Mouse (Mus musculus) hindbrain, postnatal 0 days (tissue): ENCODE data around the gene Mpdu1. TPM values are rescaled to one million over a fixed set of nuclear protein-coding genes. Genes with fewer than 3 reads are reported as not detected.

ENCODE experiments used
- ATAC-seq: fragments of 200-750 bp; cut with Nextera tagmentation; 2 replicates; pipeline ENCODE4 v1.8.0; 2017; ENCODE audit warnings: mild to moderate bottlenecking, moderate TSS enrichment, moderate library complexity
- DNase-seq: peaks from one replicate; pipeline ENCODE4 v3.0.0-alpha.2; 2015; ENCODE audit warnings: low spot score
- H3K27ac ChIP-seq: fragments of 300-500 bp; sonication (generic); 2 replicates; pipeline ENCODE4 v1.5.1; 2014; ENCODE audit warnings: mild to moderate bottlenecking
- H3K27me3 ChIP-seq: fragments of 300-500 bp; sonication (generic); 2 replicates; pipeline ENCODE4 v1.6.1; 2014; ENCODE audit warnings: low read length, mixed read lengths; ENCODE audit not compliant: insufficient read depth
- H3K36me3 ChIP-seq: fragments of 300-500 bp; sonication (generic); 2 replicates; pipeline ENCODE4 v1.6.1; 2014; ENCODE audit warnings: low read length, mixed read lengths; ENCODE audit not compliant: insufficient read depth
- H3K4me1 ChIP-seq: fragments of 300-500 bp; sonication (generic); 2 replicates; pipeline ENCODE4 v1.6.1; 2014; ENCODE audit warnings: antibody characterized with exemption, low read length, mixed read lengths; ENCODE audit not compliant: insufficient read depth
- H3K4me2 ChIP-seq: fragments of 300-500 bp; sonication (generic); 2 replicates; pipeline ENCODE4 v1.6.1; 2014; ENCODE audit warnings: low read depth, mild to moderate bottlenecking, low read length, moderate library complexity, mixed read lengths
- H3K4me3 ChIP-seq: fragments of 300-500 bp; sonication (generic); 2 replicates; pipeline ENCODE4 v1.5.1; 2014; ENCODE audit warnings: low read length
- H3K9ac ChIP-seq: fragments of 300-500 bp; sonication (generic); replicated peaks from 2 replicates; pipeline ENCODE4 v1.6.1; 2014; ENCODE audit warnings: mild to moderate bottlenecking, low read length, moderate library complexity, mixed read lengths
- H3K9me3 ChIP-seq: fragments of 300-500 bp; sonication (generic); 2 replicates; pipeline ENCODE4 v1.6.1; 2016; ENCODE audit warnings: low read length, mixed read lengths
- CTCF ChIP-seq: IDR thresholded peaks from 2 replicates; pipeline ENCODE4 v1.5.1; 2016; ENCODE audit warnings: antibody characterized with exemption, control low read depth, low read depth
- WGBS: fragments of 180-500 bp; shearing (Covaris S2); extraction: QIAGEN DNeasy Blood & Tissue Kit; methylation state at CpG from one replicate; pipeline ENCODE4 v1.1.7; 2014; 5-methylcytosine and 5-hydroxymethylcytosine counted together
- polyA plus RNA-seq: library from polyadenylated mRNA; unstranded; fragments of >200 nt; fragmentation: Nextera tagmentation; extraction: Ambion mirVana; gene quantifications from 2 replicates; pipeline ENCODE4 v1.2.1, GENCODE M21; 2015
- total RNA-seq: library from RNA; depleted of rRNA; stranded (reverse); fragments of >200 nt; gene quantifications from 2 replicates; pipeline ENCODE4 v1.2.3, GENCODE M21; 2014

Gene Mpdu1
- total and polyA plus RNA-seq, 2 experiments from 2014 or later: 122 to 256 TPM

DNA sequence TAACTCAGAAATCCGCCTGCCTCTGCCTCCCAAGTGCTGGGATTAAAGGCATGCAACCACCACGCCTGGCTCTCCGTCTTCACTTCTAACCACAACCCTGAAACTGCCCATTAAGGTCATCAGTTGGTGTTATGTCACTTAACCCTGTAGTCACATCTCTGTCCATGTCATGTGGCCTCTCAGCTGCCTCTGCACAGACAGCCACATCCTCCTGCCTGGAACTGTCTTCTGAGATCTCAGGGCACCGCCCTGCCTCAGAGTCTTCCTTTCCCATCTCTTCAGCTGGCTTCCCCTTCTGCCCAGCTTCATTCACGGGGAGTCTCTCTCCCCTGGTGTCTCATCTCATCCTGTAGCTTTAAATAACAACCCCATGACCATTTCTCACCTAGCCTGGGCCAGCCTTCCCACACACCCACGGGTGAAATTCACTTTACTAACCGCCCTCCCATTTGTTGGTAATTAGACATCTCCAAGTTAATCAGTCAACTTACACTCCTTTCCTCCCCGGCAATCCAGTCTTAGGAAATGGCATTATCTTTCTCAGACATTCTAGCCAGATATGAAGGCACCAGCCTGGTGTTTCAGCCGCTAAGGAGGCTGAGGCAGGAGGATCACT is 29.9 kb upstream of the Mpdu1 start:
- no peak overlapping the region for H3K4me3 ChIP-seq
- DNase-seq (no peak), ATAC-seq (no peak)
- H3K27ac ChIP-seq: no peak overlapping the region
- 83% methylated on average over 9 of the region's 9 CpGs for WGBS
- H3K9ac ChIP-seq: no peak overlapping the region
- TF ChIP-seq CTCF: no peak
- H3K9me3 ChIP-seq: no peaks in the 10 kb centered on the region
- no peaks in the 10 kb centered on the region; the same call in 1 of the 2 replicates for H3K4me1 ChIP-seq
- H3K4me2 ChIP-seq: no peak overlapping the region
- H3K36me3 ChIP-seq: no peaks in the 10 kb centered on the region
- no peaks in the 10 kb centered on the region for H3K27me3 ChIP-seq

DNA sequence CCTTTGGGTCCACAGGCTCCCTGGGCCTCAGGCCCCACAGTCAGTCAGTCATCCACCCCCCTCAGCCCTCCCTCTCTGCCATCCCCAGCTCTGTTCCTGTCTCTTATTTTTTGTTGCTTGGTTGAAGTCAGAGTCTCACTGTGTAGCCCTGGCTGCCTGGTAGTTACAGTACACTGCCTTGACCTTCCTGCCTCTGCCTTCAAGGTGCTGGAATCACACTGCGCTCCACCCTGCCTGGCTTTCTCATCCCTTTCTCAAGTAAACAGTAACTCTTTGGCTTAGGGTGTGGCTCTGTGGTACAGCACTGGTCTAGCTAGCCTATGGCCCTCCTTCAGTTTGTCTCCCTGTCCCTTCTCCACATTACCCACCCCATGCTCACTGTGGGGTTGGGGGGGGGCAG is 27.4 kb upstream of the Mpdu1 start:
- no peak overlapping the region for H3K9ac ChIP-seq
- ATAC-seq: no peak
- 95% methylated on average over 1 of the region's 1 CpGs for WGBS
- no peak overlapping the region for H3K4me2 ChIP-seq
- no peak for DNase-seq
- peaks cover 11% of the 10 kb centered on the region; the same call in 1 of the 2 replicates for H3K4me1 ChIP-seq
- H3K27ac ChIP-seq: no peak overlapping the region
- H3K27me3 ChIP-seq: no peaks in the 10 kb centered on the region
- H3K4me3 ChIP-seq: no peak overlapping the region
- H3K36me3 ChIP-seq: no peaks in the 10 kb centered on the region
- H3K9me3 ChIP-seq: no peaks in the 10 kb centered on the region
- TF ChIP-seq CTCF: no peak

DNA sequence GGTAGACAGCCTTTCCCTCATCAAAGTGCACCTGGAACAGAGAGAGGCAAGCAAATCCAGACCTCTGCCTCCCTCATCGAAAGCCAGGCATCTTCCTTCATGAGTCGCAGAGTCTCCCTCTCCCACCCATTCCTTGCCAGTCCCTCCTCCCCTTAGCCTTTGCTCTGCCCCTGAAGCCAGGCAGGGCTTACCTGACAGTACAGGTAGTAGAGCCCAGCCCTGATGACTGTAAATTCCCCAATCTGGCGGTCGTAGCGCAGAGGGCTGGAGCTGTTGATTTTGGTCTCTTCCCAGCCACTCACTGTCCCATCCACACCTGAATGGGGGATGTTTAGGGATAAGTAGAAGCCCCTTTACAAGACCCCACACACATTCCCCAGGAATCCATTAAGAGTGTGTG is 24.6 kb upstream of the Mpdu1 start:
- Histone ChIP-seq H3K36me3 (no peaks in the 10 kb centered on the region), H3K27ac (0 out of 2 replicates have a peak overlapping the region, but pooled peaks have one; percentile 79), H3K4me1 (peaks cover 18% of the 10 kb centered on the region; the same call in 1 of the 2 replicates), H3K9me3 (no peaks in the 10 kb centered on the region), H3K4me3 (no peak overlapping the region), H3K27me3 (no peaks in the 10 kb centered on the region), H3K4me2 (no peak overlapping the region), H3K9ac (no peak overlapping the region)
- DNase-seq (no peak), ATAC-seq (no peak)
- TF ChIP-seq CTCF: no peak
- WGBS: 62% methylated on average over 5 of the region's 5 CpGs

DNA sequence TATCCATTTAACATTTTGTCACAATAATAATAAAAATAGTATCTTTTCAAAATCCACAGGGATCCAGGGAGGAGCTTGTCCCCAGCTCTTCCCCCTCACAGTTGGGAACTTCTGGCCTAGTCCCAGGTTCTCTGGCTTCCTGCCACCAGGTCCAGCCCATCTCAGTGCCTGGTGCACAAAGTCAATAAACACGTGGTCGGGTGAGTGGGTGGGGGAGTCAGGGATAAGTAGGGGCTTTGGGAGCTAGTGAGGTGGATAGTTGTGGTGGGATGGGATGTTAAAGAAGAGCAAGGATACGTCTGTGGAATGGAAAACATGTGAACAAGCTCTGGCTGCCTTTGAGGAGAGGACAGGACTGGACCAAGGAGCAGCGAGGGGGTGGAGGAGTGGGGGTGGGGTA is 23.9 kb upstream of the Mpdu1 start:
- Histone ChIP-seq H3K27me3 (no peaks in the 10 kb centered on the region), H3K36me3 (no peaks in the 10 kb centered on the region), H3K9ac (no peak overlapping the region), H3K9me3 (no peaks in the 10 kb centered on the region), H3K4me1 (peaks cover 18% of the 10 kb centered on the region; the same call in 1 of the 2 replicates), H3K4me2 (no peak overlapping the region), H3K4me3 (no peak overlapping the region), H3K27ac (peak overlapping the region; percentile 79; the same call in 1 of the 2 replicates)
- peak; percentile 61 for DNase-seq
- 14% methylated on average over 4 of the region's 4 CpGs for WGBS
- TF ChIP-seq CTCF: no peak
- no peak for ATAC-seq

DNA sequence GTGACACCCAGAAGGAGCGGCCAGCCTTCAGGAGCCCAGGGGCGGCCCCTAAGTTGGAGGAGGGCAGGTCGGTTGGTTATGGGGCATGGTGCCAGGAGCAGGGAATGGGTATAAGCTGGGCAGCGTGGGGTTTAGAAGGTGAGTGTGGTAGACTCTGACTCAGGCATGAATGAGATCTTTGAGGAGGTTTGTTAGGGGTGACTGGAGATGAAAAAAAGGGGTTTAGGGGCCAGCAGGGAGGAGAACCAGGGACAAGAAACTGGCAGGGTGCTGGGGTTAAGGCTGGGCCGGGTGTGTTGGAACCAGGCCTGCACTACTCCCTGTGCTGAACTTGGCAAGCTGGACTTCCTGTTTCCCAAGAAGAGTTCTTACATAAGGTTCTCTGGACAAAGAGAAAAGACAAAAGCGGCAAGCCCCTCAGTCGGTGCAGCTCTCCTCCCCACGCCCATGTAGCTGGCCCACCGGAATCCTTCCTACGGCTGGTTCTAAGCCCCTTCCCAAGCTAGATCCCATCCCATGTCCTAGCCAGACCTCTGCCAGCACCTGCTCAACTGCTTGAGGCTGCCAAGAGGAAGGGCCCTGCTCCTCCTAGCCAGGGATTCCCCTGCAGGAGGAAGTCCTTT is 23.2 kb upstream of the Mpdu1 start, which contains the start of gene Tnfsf13:
Tnfsf13 (minus strand) TSS at position 259 of the 623 bp plus-strand sequence.
- Histone ChIP-seq H3K27me3 (no peaks in the 10 kb centered on the region), H3K27ac (peak within 1 kb of the TSS; percentile 79), H3K36me3 (no peaks in the 10 kb centered on the region), H3K4me2 (no peak within 1 kb of the TSS), H3K9ac (peak within 1 kb of the TSS; percentile 37; the same call in 1 of the 2 replicates), H3K4me1 (peaks cover 23% of the 10 kb centered on the region), H3K4me3 (no peak within 1 kb of the TSS), H3K9me3 (no peaks in the 10 kb centered on the region)
- DNase-seq: peak; percentile 64
- no peak for TF ChIP-seq CTCF
- ATAC-seq: no peak
- WGBS: 25% methylated on average over 10 of the region's 10 CpGs

DNA sequence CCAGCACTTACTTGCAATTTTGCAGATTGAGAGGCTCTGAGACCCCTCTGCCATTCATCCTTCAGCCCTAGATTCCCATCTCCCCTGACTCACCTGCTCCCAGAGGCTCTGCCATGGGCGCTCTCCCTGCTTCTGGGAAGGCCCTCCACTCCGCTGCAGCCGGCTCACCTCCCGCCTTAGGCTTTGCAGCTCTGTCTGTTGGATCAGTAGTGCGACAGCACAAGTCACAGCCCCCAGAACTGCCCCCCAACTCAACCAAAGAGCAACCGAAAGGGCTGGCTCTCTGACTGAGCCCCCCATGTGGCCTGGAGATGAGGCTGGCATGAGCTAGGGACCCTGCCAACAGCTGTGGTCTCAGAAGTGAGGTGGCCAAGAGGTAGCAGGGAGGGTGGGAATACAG is 22.5 kb upstream of the Mpdu1 start:
- Histone ChIP-seq H3K36me3 (no peaks in the 10 kb centered on the region), H3K4me2 (no peak overlapping the region), H3K27me3 (no peaks in the 10 kb centered on the region), H3K4me1 (peaks cover 28% of the 10 kb centered on the region), H3K27ac (peak overlapping the region; percentile 79; the same call in 1 of the 2 replicates), H3K4me3 (no peak overlapping the region), H3K9ac (peak overlapping the region; percentile 37; the same call in 1 of the 2 replicates), H3K9me3 (no peaks in the 10 kb centered on the region)
- TF ChIP-seq CTCF: no peak
- 60% methylated on average over 6 of the region's 6 CpGs for WGBS
- ATAC-seq (no peak), DNase-seq (no peak)

DNA sequence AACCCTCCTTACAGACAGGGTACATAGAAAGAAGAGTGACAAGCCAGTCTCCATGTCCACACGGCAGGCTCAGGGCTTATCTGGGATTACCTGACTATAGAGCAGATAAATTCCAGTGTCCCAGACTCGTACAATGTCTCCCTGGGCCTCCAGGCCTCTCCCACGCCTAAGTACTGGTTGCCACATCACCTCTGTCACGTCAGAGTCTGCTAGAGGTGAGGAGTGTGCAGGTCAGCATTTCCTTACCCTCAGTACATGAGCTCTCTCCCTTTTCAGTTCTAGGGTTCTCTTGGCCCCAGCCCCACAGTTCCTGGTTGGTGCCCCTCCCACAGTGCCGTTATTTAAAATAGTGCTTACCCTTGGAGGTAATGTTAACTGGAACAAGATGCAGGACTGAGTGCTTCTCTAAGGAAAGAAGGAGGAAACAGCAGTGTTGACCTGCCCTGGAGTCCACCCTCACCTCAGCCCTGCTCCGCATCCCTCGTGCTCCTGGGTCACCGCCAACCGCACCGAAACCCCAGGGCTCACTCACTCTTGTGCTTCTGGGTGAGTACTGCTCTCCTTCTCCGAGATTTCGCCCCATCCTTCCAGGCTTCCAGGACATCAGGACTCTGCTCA is 21.8 kb upstream of the Mpdu1 start:
- Histone ChIP-seq H3K4me3 (no peak overlapping the region), H3K27me3 (no peaks in the 10 kb centered on the region), H3K36me3 (peaks cover 3% of the 10 kb centered on the region; the same call in 1 of the 2 replicates), H3K9ac (no peak overlapping the region), H3K4me2 (no peak overlapping the region), H3K4me1 (peaks cover 31% of the 10 kb centered on the region), H3K9me3 (no peaks in the 10 kb centered on the region), H3K27ac (no peak overlapping the region)
- ATAC-seq: no peak
- no peak for DNase-seq
- no peak for TF ChIP-seq CTCF
- WGBS: 85% methylated on average over 12 of the region's 12 CpGs
